Mouse (Mus musculus) ovary, postnatal 36 days (tissue): ENCODE data around the gene Chrna5.
A peak's percentile ranks its signal among the peaks of the same experiment; 100 is the strongest.

ENCODE experiments used
- DNase-seq: peaks from one replicate; pipeline ENCODE4 v3.0.0; 2022; ENCODE audit warnings: low spot score, mixed read lengths

The Chrna5 gene

DNA sequence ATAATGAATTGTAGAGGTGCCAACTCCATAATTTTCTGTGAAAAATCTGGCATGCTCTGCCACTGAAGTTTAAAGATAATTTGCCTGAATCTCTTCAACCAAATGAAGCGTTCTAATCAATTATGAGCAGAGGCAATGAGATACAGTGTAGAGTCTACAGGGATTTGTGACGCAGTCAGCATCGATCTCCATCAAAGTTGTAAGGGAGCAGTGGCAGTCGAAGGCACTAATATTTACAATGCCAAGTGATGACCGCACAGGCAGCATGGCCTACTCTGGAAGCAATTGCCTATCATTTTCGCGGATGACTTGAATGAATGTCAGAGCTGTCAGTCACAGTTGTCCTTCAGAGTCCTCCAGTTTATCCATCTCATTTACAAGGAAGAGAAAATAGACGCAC lies at the start of gene Chrna5:
Chrna5 (plus strand) TSS at position 207 of the 400 bp plus-strand sequence.
- DNase-seq = no peak

DNA sequence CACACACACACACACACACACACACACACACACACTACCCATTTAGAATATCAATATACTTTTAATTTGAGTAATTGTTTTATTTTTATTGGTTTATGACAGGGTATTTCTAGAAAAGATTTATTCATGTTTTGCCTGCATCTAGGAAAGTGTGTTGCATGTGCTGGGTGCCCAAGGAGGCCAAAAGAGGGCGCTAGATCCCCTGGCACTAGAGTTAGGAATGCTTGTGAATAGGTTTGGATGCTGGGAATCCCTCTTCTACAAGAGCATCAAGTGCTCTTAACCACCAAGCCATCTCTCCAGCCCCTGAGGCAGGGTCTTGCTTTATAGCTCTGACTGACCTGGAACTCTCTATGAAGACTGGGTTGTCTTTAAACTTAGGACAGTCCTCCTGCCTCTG lies 48.9 kb upstream of the Chrna5 start:
- no peak for DNase-seq

DNA sequence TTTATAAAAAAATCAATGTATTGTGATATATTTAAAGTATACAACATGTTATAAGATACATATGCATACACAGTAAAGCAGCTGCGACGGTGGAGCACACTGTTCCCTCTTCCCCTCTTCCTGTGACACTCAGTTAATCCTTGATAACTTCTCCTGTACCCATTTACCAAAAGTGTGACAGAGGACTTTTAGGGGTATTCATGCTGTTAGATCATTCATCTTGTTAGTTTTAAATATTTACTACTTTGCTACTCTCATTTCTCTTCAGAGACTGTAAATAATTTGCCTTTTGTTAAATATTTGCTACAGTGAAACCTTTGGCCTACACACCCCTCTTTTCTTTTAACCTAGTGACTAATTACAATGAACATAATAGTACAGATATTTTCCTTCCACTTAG lies 48.3 kb upstream of the Chrna5 start:
- DNase-seq = no peak

DNA sequence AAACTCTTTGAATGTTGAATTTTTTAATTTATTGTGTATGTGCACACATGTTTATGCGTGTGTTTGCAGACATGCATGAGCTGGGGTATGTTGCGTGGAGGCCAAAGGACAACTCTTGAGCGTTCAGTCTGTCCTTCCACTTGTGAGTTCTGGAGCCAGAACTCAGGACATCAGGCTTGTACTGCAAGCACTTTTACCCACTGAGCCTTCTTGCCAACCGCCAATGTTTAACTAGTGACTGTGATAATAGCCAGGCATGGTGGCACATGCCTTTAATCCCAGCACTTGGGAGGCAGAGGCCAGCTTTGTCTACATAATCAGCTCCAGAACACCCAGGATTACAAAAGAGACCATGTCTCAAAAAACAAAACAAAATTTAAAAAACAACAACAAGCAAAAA lies 38.6 kb upstream of the Chrna5 start:
- no peak for DNase-seq

DNA sequence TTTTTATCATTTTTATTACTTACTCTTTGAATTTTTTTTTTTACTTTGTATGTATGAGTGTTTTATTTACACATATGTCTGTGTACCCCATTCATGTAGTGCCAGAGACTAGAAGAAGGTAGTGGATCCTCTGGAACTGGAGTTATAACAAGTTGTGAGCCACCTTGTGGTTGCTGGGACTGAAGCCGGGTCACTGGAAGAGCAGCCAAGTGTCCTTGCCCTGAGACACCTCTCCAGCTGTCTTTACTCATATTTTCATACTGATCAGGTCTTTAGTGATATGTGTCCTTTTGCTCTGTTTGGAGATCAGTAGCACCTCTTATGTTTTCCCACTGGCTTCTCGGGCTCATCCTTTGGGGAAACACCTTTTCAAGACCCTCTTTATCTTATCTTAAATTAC lies 36.2 kb upstream of the Chrna5 start:
- DNase-seq = no peak

DNA sequence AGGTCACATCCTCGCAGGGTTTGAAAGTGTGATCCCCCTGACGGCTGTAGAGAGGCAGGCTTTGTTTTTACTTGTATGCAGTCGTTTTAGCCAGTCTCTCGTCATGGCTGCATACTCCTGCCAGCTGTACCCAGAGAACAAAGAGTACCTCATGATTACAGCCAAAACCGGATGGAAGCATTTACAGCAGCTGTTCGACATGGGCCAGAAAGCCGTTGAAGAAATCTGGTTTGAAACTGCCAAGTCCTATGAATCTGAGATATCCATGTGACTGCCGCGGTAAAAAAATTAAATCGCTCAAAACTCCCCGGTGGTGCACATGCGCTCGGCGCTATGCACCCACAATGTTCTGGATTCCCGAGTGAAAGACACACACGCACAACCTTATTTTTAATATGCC lies 34.4 kb upstream of the Chrna5 start:
- no peak for DNase-seq

DNA sequence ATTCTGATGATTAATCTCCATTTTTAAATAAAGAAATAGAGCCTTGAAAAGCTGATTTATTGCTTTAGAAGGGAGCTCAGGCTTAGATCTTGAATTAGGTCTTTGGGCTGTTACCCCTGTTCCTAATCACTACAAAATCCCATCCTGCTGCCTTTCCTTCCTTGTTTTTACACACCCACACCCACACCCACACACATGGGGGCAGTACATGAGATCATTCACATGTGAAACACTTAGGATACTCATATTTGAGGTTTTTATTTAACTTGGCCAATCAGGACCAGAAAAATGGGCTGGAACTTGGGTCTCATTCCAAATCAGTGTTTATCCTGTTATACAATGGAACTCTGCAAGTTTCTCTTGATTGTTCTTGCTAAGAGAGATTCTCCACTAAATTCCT lies 31.2 kb upstream of the Chrna5 start:
- no peak for DNase-seq

DNA sequence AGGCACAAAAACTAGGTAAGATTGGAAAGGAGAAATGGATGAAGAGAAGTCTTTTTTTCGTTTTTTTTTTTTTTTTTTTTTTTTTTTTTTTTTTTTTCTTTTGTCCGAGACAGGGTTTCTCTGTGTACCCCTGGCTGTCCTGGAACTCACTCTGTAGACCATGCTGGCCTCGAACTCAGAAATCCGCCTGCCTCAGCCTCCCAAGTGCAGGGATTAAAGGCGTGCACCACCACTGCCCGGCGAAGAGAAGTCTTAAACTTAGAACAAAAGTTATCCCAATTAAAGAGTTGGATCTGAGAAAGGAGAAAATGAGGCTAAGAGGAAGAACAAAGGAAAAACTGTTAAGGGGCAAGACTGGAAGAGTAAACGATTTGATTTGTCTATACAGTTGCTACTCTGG lies 30.5 kb upstream of the Chrna5 start:
- DNase-seq = peak; percentile 8

DNA sequence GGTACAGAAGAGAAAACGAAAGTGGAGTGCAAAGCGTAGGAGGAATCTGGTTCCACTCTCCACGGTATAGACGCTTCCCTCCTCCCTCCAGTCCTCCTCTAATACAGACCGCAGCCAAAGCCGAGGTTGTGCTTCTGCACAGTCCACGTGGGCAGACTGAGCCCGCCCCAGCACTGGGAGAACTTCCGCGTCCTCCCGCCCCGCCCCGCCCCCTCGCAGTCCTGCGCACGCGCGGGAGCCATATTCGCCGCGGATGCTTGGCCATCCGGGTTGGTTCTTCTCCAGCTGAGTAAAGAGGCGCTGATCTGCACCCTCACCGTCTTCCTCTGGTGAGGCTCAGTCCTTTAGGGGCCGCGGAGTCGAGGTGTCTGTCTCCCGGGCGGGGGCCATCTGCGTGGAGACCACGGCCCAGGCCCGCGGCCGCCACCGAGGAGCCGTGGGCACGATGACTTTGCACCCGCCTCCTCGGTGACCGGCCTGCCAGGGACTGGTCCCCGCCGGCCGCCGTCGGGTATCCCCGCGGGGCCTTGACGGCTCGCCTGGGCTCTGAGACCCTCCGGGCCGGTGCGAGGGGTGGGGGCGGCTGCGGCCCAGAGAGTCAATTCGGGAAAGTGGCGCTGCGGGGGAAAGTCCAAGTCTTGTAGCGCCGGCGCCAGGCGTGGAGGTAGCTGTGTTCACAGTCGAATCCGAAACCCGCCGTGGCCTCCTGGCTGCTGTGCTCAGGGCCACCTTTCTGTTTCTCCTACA lies 29.9 kb upstream of the Chrna5 start, which contains the start of the genes Psma4 and AY074887:
Psma4 (plus strand) TSS at position 216 of the 747 bp plus-strand sequence.
AY074887 (minus strand) TSS at position 424 of the 747 bp plus-strand sequence.
- DNase-seq = peak; percentile 91

DNA sequence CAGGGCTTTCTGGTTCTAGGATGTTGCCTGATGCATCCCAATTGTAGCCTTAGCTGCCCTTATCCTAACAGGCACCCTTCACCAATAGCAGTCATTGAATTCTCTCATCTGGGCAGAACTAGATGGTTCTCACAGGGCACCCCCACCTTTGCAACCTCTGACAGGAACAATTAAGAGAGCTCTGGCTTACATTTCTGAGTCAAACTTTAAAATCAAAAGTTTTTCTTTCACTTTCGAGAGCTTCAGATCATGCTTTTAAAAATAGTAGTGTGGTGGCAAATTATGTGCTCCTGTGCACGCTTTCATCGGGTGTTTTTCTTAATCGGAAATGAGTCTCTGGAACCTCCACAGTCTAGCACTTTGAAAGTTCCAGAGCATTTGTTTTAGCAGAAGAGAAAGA lies 19.6 kb upstream of the Chrna5 start:
- no peak for DNase-seq

DNA sequence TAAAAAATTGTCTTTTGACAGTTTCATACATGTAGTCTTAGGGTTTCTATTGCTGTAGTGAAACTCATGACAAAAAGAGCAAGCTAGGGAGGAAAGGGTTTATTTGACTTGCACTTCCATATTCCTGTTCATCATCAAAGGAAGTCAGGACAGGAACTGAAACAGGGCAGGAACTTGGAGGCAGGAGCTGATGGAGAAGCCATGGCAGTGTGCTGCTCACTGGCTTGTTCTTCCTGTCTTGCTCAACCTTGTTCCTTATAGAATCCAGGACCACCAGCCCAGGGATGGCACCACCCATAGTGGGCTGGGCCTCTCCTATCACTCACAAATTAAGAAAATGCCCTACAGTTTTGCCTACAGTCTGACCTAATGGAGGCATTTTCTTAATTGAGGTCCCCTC lies 17.0 kb upstream of the Chrna5 start:
- DNase-seq = no peak

DNA sequence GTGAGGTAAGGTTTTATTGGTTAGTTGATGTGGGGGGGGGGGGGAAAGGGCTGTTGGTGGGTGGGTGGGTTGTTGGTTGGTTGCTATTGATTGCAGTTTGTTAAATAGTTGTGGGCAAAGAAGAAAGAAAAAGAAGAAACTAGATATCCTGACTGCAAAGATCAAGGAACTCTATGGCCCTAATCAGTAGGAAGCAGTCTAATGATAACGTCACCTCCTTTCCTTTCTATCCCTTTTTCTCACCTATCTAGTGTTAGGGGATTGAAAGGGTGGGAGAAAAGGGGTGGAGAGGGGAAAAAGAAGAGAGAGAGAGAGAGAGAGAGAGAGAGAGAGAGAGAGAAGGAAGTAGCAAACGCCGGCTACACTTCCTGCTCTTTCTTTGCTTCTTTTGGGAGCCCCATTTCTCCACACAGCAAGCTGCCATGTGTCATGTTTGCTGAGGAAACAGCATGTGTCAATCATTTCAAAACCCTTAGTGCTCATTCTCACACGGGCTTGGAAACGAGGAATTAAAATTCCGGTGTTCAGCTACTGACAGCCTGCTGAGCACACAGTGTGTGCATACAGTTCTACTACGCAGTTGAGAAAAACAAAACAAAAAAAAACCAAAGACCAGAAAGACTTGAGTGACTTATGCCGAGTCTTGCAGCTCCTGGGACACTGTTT lies 10.6 kb upstream of the Chrna5 start:
- DNase-seq = no peak

DNA sequence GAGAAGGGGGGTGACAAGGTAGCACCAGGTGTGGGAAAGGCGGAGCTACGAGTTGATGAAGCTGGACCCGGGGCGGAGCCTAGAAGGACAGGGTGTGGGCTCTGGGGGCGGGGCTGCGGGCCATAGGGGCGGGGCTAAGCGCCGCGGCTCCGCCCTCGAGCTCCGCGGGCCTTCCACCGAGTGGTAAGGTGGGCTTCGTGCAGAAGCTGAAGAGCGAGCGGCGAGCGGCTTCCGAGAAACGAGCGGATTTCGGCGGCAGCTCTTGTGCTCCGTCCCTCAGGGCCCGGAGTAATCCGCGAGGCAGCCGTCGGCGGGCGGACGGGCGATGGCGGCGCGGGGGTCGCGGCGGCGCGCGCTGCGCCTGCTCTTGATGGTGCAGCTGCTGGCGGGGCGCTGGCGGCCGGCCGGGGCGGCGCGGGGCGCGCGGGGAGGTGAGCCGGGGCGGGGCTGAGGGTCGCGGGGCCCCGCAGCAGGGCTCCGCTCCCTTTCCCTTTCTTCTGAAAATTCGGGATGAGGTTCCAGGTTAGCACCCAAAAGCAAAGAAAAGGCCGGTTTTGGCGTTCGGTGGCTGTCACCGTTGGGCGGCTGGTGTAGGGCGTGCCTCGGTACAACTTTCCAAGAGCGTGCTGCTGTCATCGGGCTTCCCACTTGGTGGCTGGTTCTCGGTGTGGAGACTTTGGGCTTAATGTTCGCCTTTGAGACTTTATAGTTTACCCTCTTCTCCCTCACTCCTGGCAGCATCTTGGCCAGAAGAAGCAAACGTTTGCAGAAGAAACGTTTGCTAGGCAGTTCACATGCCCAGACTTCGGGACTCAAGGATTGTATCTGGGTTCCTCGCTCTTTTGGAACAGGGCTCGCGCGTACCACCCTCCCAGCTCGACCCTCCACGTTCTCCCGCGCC lies 861 bp downstream of the Chrna5 start:
- peak; percentile 12 for DNase-seq

DNA sequence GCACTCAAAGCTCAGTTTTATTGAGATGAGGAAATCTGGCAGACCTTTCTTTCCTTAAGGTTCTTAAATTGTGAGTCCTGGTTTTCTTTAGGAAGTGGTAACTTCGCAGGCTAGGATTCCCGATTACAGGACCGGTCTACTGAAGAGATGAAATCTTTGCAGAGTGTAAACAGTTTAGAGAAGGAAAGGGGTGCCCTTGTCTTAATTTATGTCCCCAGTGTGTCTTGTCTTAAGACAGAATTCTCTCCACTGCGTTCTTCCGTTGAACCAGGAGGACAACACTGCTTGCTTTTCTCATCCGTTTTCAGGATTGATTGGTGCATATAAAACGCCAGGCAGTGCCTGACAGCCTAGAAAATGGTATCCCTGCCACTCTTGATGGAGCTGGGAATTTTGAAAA lies 1.7 kb downstream of the Chrna5 start:
- DNase-seq = no peak

DNA sequence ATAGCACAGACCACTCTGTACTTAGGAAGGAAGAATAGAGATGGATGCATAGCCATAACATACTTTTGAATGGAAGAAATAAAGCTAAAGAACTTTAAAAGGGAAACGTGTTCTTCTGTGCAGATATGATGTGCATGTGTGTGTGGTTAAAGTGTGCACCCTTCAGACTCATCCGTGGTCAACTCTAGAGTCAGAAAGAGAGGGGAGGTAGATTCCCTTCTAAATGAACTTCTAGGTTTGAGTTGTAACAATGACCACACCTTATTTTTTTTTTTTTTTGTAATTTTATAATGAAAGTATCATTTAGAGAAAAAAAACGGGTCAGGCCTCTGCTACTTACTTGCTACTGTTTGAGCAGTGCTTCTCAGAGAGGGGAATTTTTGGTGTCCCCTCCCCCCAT lies 9.7 kb downstream of the Chrna5 start:
- no peak for DNase-seq

DNA sequence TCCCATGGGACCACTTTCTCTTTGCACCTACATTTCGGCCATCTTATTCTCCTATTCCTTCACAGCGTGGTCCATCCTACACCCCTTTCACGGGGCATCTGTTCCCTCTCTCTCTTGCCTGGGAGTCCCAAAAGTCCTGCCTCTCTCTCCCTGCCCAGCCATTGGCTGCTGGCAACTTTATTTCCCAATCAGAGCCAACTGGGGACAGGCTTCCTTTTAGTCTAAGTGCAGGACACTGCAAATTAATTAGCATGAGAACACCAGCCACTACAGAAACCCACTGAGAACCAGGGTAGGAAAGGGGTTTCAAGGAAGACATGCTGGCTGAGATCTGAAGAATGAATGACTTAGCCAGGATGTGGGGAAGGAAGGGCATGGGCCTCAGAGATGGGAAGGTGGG lies 13.7 kb downstream of the Chrna5 start:
- DNase-seq = no peak

DNA sequence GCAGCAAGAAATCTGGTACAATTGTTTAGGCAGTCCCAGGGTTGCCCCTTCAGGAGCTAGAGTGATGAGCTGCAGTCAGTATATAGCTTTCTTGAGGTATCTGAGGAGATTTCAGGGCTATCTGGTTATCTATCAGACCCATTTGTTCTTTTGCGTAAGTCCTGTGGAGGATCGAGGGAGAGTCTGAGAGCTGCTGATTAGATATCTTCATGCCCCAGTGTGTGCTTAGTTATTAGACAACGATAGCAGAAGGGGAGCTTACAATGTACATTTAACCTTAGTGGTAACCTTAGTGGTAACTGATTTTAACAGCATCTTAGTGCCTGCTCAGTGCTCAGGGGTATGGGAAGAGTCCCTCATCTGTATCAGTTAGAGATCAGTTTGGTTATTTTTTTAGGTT lies 15.0 kb downstream of the Chrna5 start:
- DNase-seq = no peak

DNA sequence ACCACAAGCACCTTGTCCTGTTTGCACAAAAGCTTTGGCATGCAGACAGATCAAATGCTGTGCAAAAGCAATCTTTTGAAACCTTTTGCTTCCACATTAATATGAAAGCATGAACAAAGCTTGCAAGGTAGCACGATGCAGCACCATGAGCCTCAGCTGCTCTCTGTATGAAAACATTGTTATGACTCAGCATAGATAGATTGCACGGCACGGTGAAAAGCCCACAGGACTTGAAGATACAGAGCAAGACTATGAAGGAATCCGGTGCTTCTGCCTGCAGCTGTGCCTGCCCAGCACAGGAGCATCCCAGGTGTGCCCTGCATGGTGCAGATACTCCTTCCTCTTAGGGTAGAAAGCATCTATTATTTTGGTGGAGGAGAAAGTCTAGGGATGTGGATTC lies 22.9 kb downstream of the Chrna5 start:
- no peak for DNase-seq

DNA sequence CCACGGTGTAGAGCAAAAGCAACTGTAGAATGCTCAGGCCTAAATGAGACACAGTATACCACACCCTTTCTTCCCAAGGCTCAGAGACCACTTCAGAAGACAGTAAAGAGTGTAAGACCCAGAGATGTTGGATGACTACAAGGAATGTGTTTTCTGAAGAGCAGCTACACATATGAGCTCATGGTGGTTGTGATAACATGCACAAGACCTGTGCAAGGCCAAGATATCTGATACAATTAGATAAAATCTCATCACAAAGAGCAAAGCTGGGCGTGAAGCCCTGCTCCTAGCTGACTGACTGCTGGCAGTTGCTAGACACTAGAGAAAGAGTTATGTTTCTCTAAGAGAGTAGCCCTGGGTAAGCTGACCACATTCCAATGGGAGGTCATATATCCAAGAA lies 29.0 kb downstream of the Chrna5 start:
- DNase-seq = no peak

DNA sequence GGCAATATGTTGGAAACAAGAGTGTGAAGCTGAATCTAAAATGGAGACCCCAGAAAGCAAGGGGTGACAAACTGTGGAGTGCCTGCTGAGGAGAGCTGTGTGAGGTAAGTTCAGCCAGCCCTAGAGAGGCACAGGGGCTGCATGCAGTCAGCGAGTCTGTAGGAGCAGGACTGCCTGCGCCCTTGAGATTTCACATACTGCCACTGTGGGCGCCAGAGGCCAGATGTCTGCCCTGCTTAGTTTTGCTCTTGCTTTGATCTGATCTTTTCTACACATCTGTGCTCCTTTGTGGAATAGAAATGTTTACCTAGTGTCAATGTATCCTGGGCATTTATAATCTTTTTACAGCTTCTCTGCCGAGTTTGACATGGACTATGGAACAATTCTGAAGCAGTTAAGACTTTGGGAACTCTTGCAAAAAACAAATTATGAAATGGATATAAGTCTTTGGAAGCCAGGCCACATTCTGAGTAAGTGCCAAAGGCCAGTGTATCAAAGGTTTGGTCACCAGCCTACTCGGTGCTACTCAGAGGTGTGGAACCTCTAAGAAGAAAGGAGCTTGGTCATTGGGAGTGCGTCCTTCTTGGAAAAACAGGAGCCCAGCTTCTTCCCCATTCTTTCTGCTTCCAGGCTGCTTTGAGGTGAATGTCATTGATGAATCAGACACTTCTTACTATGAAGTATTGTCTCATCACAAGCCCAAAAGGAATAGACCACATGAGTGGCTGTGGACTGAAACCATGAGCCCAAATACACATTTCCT lies 30.1 kb downstream of the Chrna5 start:
- no peak for DNase-seq

DNA sequence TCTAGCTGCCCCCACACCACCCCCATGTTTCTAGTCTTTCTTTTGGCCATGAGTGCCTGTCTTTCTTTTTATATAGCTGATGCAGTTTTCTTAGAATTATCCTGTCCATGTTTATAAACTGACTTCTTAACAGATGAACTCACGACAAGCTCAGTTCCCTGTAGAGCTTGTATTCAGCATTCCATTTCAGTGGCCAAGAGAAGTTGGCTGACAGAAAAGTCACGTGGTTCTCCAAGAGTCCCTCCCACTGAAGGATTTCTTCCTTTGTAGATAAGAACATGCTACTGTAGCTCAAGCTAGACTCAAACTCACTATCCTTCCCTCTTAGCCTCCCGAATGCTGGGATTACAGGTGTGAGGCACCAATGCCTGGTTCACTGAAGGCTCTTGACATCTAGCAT lies 36.2 kb downstream of the Chrna5 start:
- no peak for DNase-seq

DNA sequence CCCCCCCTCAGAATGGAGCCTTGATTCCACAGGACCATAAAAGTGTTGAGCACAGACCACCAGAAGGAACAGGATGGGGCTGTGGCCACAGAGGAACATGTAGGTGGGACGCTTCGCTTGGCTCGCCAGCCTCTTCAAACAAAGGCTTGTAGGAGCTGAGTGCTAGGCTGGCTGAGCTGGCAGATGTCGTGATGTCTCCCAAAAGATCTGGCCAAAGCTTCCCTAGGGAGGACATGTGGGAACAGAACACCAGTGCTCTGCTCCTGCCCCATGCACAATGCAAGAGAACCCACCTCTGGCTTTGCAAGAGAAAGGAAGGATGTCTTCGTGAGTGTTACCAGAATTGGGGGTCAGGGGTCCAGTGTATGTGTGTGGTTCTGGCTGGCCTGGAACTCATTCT lies 42.6 kb downstream of the Chrna5 start:
- no peak for DNase-seq
